Mouse (Mus musculus) heart, embryonic 12.5 days (tissue): ENCODE results near the gene Eif6. TPM values are rescaled to one million over a fixed set of nuclear protein-coding genes. Genes with fewer than 3 reads are reported as not detected.

ENCODE experiments used
- ATAC-seq: fragments of 200-750 bp; cut with Nextera tagmentation; 2 replicates; pipeline ENCODE4 v1.8.0; 2017; ENCODE audit warnings: moderate TSS enrichment, moderate library complexity; ENCODE audit not compliant: insufficient number of reproducible peaks, low FRiP score
- H3K27ac ChIP-seq: fragments of 300-500 bp; sonication (generic); 2 replicates; pipeline ENCODE4 v1.5.1; 2016; ENCODE audit warnings: mild to moderate bottlenecking, moderate library complexity; ENCODE audit not compliant: poor library complexity, severe bottlenecking
- H3K27me3 ChIP-seq: fragments of 300-500 bp; sonication (generic); replicated peaks from 2 replicates; pipeline ENCODE4 v1.6.1; 2016; ENCODE audit warnings: mild to moderate bottlenecking, moderate library complexity
- H3K36me3 ChIP-seq: fragments of 300-500 bp; sonication (generic); 2 replicates; pipeline ENCODE4 v1.6.1; 2016; ENCODE audit warnings: mild to moderate bottlenecking, moderate library complexity
- H3K4me1 ChIP-seq: fragments of 300-500 bp; sonication (generic); replicated peaks from 2 replicates; pipeline ENCODE4 v1.6.1; 2016; ENCODE audit warnings: mild to moderate bottlenecking
- H3K4me2 ChIP-seq: fragments of 300-500 bp; sonication (generic); 2 replicates; pipeline ENCODE4 v1.6.1; 2016; ENCODE audit warnings: mild to moderate bottlenecking, moderate library complexity
- H3K4me3 ChIP-seq: fragments of 300-500 bp; sonication (generic); 2 replicates; pipeline ENCODE4 v1.5.1; 2016; ENCODE audit warnings: mild to moderate bottlenecking
- H3K9ac ChIP-seq: fragments of 300-500 bp; sonication (generic); 2 replicates; pipeline ENCODE4 v1.6.1; 2016; ENCODE audit warnings: mild to moderate bottlenecking, moderate library complexity
- H3K9me3 ChIP-seq: fragments of 300-500 bp; sonication (generic); replicated peaks from 2 replicates; pipeline ENCODE4 v1.6.1; 2016; ENCODE audit warnings: mild to moderate bottlenecking, moderate library complexity
- WGBS: fragments of 180-500 bp; shearing (Covaris S2); methylation state at CpG from one replicate; pipeline ENCODE4 v1.1.7; 2016; 5-methylcytosine and 5-hydroxymethylcytosine counted together
- polyA plus RNA-seq: library from polyadenylated mRNA; unstranded; fragments of >200 nt; fragmentation: Nextera tagmentation; extraction: Ambion mirVana; gene quantifications from 2 replicates; pipeline ENCODE4 v1.2.1, GENCODE M21; 2016

Eif6 gene
- 110 and 116 TPM in 2 replicates for polyA plus RNA-seq

DNA sequence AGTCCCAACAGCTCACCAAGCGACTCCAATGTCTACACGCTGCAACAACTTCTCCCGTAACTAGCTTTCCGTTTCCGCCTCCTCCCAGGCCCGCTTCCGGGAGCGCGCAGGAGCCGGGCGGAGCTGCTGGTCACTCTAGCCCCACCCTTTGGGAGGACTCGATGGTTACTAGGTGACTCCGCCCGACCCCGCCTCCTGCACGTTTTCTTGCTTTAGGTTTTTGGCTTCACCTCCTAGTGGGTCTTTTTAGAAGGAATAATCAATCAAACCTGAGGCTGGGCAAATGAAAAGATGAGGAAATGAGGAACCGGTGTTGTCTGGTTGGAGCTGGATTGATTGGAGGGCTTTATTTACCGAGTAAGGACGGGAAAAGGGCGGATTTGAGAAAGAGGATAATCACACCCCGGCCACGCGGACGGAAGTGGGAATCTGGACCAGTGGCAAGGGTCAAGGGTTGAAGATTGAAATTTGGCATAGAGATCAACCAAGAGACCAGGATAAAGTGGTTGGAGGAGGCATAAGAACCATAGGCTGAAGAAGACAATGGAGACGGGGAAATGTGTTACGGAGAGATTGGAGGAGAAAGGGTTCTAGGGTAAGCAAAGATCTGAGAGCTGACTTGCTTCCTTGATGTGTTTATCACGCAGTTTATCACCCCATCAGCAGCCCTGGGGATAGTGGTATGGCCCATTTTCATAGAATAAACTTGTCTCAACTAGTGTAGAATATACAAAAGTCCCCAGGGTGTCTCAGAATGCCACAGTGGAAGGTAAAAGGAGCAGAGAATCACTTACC lies at the start of gene Eif6:
TSS of gene Eif6 (minus strand) at position 296 of the 795 bp plus-strand sequence.
- WGBS = 3% methylated on average over 27 of the region's 27 CpGs
- peak; percentile 92 for ATAC-seq

DNA sequence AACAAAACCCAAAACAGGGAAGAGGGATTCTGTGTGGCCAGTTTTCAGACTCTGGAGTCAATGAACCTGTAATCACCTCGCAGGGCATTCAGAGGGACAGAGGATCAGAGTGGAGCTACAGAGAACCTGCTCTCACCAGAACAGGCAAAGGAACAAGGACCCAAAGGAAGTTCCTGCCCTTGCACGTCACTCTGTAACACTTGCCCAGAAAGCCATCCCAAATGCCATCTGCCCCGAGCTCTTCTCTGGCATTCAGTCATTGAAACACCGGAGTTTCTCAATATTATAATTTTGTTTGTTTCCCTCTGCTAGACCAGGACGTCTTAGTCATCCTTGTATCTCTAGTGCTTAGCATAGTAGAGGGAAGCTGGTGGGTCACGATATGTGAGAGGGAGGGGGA lies 46.9 kb upstream of the Eif6 start:
- Histone ChIP-seq H3K9ac (no peak overlapping the region), H3K4me2 (no peak overlapping the region), H3K36me3 (peaks cover 64% of the 10 kb centered on the region), H3K27me3 (no peaks in the 10 kb centered on the region), H3K4me3 (no peak overlapping the region), H3K27ac (no peak overlapping the region), H3K9me3 (no peaks in the 10 kb centered on the region), H3K4me1 (0 out of 2 replicates have a peak, but pooled peaks cover 4% of the 10 kb centered on the region)
- WGBS = 82% methylated on average over 6 of the region's 6 CpGs
- ATAC-seq = no peak

More for the DNA sequence above, at the start of gene Eif6:
- H3K4me3 ChIP-seq = peak within 1 kb of the TSS; percentile 83
- no peaks in the 10 kb centered on the region for H3K27me3 ChIP-seq
- peak within 1 kb of the TSS; percentile 88 for H3K9ac ChIP-seq
- no peaks in the 10 kb centered on the region for H3K9me3 ChIP-seq
- peak within 1 kb of the TSS; percentile 79 for H3K4me2 ChIP-seq
- H3K27ac ChIP-seq = peak within 1 kb of the TSS; percentile 73
- H3K36me3 ChIP-seq = peaks cover 22% of the 10 kb centered on the region
- H3K4me1 ChIP-seq = peaks cover 18% of the 10 kb centered on the region

DNA sequence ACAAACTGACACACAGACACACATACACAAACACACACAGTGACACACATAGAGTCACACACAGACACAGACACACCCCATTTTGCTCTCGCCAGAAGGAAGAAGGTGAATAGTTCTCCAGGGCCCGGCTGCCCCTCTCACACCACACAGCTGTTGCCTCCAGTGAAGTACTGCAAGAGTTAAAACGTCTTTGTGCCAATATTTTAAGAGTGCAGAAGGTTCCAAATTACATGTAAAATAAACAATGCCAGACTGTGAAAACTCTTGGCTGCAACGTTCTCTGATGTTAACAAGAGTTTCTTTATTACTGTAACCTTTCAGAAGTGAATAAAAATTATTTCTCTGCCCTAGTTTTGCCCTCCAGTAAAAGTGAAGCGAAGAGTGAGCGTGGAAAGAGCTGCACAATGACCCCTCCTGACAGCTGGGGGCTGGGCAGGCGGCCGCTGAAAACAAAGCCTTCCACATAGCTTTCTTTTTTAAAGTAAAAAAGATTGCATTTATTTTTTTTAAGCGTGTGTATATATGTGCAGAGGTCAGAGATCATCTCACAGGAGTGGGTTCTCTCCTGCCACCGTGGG lies 46.3 kb upstream of the Eif6 start:
- H3K27me3 ChIP-seq = no peaks in the 10 kb centered on the region
- peaks cover 68% of the 10 kb centered on the region for H3K36me3 ChIP-seq
- no peaks in the 10 kb centered on the region for H3K9me3 ChIP-seq
- H3K27ac ChIP-seq = no peak overlapping the region
- H3K4me1 ChIP-seq = 0 out of 2 replicates have a peak, but pooled peaks cover 4% of the 10 kb centered on the region
- H3K9ac ChIP-seq = no peak overlapping the region
- WGBS = 74% methylated on average over 10 of the region's 10 CpGs
- H3K4me3 ChIP-seq = no peak overlapping the region
- ATAC-seq = no peak
- H3K4me2 ChIP-seq = no peak overlapping the region

DNA sequence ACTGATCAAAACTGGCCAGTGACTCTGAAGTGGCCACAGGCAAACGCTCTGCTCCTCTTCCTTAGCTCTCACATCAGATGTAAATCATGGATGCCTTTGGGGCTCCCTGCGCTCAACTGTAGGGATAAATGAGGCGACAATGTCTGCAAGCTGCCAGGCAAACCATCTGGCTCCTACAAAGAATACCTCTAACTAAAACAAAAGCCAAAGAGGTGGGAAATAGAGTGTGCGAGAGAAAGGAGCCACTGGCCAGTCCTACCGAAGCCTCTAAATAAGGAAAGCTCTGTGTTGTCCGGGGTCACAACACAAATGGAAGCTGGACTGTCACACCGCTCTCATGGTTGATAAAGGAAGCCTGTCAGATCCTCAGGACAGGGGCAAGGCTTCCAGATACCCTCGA lies 45.8 kb upstream of the Eif6 start:
- Histone ChIP-seq H3K27me3 (no peaks in the 10 kb centered on the region), H3K27ac (no peak overlapping the region), H3K9me3 (no peaks in the 10 kb centered on the region), H3K4me2 (no peak overlapping the region), H3K9ac (no peak overlapping the region), H3K4me1 (0 out of 2 replicates have a peak, but pooled peaks cover 4% of the 10 kb centered on the region), H3K4me3 (no peak overlapping the region), H3K36me3 (peaks cover 68% of the 10 kb centered on the region)
- 70% methylated on average over 8 of the region's 8 CpGs for WGBS
- ATAC-seq = no peak

DNA sequence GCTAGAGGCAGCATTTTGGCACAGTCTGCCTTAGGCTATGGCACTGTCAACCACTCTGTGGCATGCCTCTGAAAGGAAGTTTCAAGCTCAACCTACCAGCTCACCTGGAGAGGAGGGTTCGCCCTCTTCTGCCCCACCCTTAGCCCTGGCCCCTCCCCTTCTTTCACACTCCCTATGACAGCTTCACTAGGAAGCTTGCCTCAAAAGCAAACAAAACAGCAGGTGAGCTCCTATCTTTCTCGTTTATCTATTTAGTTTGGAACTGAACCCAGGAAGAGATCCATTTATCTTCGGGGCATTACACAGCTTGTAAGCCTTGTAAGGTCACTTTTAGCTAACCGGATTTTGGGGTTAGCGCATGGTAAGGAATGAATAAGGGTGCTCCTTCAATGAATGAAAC lies 43.0 kb upstream of the Eif6 start:
- no peak overlapping the region for H3K4me2 ChIP-seq
- H3K9ac ChIP-seq = no peak overlapping the region
- H3K4me1 ChIP-seq = 0 out of 2 replicates have a peak, but pooled peaks cover 4% of the 10 kb centered on the region
- H3K9me3 ChIP-seq = no peaks in the 10 kb centered on the region
- H3K27ac ChIP-seq = no peak overlapping the region
- H3K4me3 ChIP-seq = no peak overlapping the region
- WGBS = 71% methylated on average over 5 of the region's 5 CpGs
- H3K36me3 ChIP-seq = peaks cover 48% of the 10 kb centered on the region
- no peaks in the 10 kb centered on the region for H3K27me3 ChIP-seq
- ATAC-seq = no peak

DNA sequence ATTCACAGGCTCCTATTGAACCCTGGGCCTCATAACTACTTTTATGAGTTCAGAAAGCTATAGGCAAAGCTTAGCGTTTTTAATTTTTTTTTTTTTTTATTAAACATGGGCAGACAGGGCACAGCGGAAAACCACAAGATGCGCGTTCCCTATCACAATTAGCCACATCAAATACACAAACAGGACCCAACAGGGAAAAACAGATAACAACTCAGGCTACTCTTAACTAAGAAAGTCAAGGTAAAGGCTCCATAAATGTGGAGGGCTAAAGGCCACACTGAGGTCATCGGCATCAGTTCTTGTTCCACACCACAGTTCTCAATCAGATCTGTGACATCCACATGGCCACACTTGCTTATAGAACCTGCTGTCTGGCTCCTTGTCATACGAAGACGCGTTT lies 41.6 kb upstream of the Eif6 start:
- peaks cover 38% of the 10 kb centered on the region for H3K36me3 ChIP-seq

DNA sequence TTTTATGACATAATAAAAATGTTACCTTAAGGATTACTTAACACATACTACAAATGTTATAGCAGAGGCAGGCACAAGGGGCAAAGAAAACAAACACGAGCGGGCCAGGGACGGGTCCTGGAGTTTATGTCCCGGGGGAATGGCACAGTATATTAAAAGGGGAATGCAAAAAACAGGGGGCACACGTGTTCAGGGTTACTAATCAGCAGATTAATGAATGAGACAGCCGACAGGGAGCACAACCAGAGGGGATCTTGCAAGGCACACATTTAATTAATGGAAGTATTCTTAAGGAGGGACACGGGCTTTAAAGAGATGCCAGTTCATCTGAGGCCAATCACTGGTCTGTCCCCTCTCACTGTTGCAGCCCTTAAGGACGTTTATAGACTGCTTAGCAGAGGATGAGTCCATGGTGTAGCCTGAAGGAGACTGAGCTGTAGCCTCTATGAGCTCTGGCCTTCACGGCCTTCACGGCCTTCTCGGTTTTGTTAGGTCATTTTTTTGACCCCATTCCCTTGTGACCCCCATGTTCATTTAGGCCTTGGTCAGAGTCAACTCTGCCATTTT lies 36.7 kb upstream of the Eif6 start:
- Histone ChIP-seq H3K27ac (no peak overlapping the region), H3K4me1 (no peaks in the 10 kb centered on the region), H3K27me3 (no peaks in the 10 kb centered on the region), H3K4me3 (no peak overlapping the region), H3K36me3 (peaks cover 32% of the 10 kb centered on the region), H3K9me3 (no peaks in the 10 kb centered on the region), H3K4me2 (no peak overlapping the region), H3K9ac (no peak overlapping the region)
- WGBS = 81% methylated on average over 11 of the region's 11 CpGs
- no peak for ATAC-seq

More for the DNA sequence above, 41.6 kb upstream of the Eif6 start:
- H3K9me3 ChIP-seq = no peaks in the 10 kb centered on the region
- no peak overlapping the region for H3K4me2 ChIP-seq
- H3K27ac ChIP-seq = no peak overlapping the region
- H3K9ac ChIP-seq = no peak overlapping the region
- no peak for ATAC-seq
- no peak overlapping the region for H3K4me3 ChIP-seq
- 0 out of 2 replicates have a peak, but pooled peaks cover 4% of the 10 kb centered on the region for H3K4me1 ChIP-seq
- WGBS = 94% methylated on average over 8 of the region's 8 CpGs
- no peaks in the 10 kb centered on the region for H3K27me3 ChIP-seq

DNA sequence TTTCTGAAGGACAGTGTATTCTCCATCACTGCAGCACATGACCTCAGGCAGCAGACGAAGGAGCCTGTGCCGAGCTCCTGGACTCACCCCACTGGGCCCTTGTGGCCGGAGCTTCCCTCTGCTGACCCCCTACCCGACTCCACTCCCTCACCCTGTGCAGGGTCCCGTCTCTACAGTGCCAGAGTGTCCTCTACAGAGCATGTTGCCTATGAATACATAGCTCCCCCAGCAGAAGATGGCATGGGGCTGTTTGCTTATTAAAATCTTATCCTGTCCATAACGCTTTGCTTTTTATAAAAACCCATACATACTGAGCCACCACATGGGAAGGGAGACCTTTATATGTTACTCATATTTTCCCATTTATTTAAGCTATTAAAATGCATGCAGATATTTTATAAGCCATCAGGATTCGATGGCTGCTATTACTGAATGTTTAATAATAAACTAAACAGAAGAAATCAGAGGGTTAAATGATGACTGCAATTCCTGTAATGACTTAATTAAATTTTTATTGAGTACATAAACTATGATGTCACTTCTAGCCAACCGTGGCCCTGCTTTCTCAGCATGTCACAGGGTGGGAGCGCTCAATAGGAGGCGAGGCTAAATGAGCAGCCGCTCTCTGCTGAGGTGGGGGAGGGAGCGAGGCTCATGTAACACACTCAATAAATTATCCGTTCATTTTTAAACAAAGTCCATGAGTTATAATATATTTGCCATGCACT lies 36.0 kb upstream of the Eif6 start:
- no peaks in the 10 kb centered on the region for H3K9me3 ChIP-seq
- no peak overlapping the region for H3K4me3 ChIP-seq
- no peak overlapping the region for H3K27ac ChIP-seq
- peaks cover 29% of the 10 kb centered on the region for H3K36me3 ChIP-seq
- no peak overlapping the region for H3K4me2 ChIP-seq
- no peak overlapping the region for H3K9ac ChIP-seq
- no peaks in the 10 kb centered on the region for H3K4me1 ChIP-seq
- no peaks in the 10 kb centered on the region for H3K27me3 ChIP-seq
- 85% methylated on average over 13 of the region's 13 CpGs for WGBS
- no peak for ATAC-seq

DNA sequence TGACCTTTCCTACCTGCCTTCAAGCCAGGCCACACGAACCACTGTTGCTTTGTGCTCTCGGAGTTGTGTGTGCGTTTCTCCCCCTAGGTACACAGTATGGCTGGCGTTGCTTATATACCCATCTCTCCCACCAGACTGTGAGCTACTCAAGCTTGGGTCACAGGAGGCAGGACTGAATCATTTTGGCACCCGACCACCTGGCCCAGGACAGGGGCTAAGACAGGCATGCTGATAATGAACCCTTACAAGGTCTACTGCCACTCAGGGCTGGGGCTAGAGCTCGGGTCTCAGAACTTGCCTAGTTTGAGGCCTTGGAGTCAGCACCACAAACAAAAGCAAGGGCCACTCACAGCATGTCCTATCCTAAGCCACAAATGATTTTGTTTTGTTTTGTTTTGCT lies 34.9 kb upstream of the Eif6 start:
- no peaks in the 10 kb centered on the region for H3K4me1 ChIP-seq
- H3K4me3 ChIP-seq = no peak overlapping the region
- H3K36me3 ChIP-seq = peaks cover 32% of the 10 kb centered on the region
- no peaks in the 10 kb centered on the region for H3K27me3 ChIP-seq
- H3K9me3 ChIP-seq = no peaks in the 10 kb centered on the region
- H3K4me2 ChIP-seq = no peak overlapping the region
- no peak for ATAC-seq
- no peak overlapping the region for H3K27ac ChIP-seq
- 89% methylated on average over 6 of the region's 6 CpGs for WGBS
- no peak overlapping the region for H3K9ac ChIP-seq

DNA sequence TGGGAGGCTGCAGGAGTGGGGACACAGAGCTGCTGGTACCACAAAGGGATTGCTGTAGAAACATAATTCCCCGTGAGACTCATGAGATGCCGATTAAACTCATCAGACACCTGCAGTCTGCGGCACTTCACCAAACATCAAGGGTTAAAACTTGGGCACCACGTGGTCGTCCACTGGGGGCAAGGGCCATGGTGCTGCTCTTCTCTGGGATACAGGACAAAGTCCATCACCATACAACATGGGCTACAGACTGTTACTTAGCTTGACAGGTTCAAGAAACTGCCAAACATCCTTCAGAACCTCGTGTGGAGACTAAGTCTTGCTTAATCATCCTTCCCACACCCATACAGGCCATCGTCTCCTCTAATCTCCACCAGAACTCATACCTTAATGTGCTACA lies 33.4 kb upstream of the Eif6 start:
- 83% methylated on average over 7 of the region's 7 CpGs for WGBS
- no peak for ATAC-seq
- Histone ChIP-seq H3K36me3 (peaks cover 45% of the 10 kb centered on the region), H3K4me3 (no peak overlapping the region), H3K27ac (no peak overlapping the region), H3K27me3 (no peaks in the 10 kb centered on the region), H3K4me1 (no peaks in the 10 kb centered on the region), H3K4me2 (no peak overlapping the region), H3K9ac (no peak overlapping the region), H3K9me3 (no peaks in the 10 kb centered on the region)

DNA sequence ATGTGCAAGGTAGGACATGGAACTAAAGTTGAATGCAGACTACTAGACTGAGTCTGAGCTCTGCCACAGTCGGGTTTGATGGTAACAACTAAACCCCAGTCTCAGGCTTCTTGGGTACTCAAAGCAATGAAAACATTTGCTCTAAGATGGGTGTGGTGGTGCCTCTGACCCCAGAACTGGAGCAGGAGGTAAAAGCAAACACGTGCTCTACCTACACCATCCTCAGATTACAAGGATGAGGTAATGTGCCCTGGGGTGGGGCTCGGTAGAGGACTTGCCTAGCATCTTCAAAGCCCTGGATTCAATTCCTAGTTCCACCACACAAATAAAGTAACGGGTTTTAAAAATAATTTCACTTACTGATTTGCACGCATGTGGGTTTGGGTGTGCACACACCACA lies 25.8 kb upstream of the Eif6 start:
- no peak for ATAC-seq
- no peaks in the 10 kb centered on the region for H3K4me1 ChIP-seq
- H3K9ac ChIP-seq = no peak overlapping the region
- no peak overlapping the region for H3K4me2 ChIP-seq
- H3K4me3 ChIP-seq = no peak overlapping the region
- H3K27ac ChIP-seq = no peak overlapping the region
- H3K9me3 ChIP-seq = no peaks in the 10 kb centered on the region
- peaks cover 89% of the 10 kb centered on the region for H3K36me3 ChIP-seq
- H3K27me3 ChIP-seq = no peaks in the 10 kb centered on the region
- 91% methylated on average over 5 of the region's 5 CpGs for WGBS
